ENCODE assay signal across 15 mouse cellular contexts in the genomic region with DNA sequence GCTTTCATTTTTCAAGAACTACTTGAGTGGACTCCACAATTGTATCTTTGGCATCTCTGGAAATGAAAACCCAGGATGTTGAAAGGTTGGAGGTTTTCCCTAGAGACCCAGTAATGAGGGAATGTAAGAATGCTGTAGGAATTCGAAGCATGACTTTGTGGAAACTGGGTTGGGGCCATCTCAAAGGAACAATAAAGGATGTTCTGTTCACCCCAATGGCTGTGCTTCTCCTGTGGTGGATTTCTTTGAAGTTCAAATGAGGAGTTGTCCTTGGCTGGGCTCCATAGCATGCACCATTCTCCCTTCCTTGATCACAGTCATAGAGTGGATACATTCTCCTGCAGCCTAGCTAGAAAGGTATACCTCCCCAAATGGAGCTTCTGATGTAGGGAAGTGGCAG.
DNase-seq lines count a peak whose midpoint lies in the region.
"Had no signal": no experiment of that assay in that cellular context is flagged by ENCODE, and none has a peak within 500 bp of the region (broad histone marks: within the 10 kb centered on the region; RNA-seq: fewer than 3 reads in every experiment).

No protein-coding gene starts in this region.

- intact Hi-C loops in left cerebral cortex, postnatal 4 days (cut with DNase I) = no loop called here

- DNase-seq in 3134 (ENCODE audit: extremely low read depth, insufficient read length, low spot score) = peak; percentile 57
- peak; percentile 15 for DNase-seq in ES-CJ7 (ENCODE audit: low read depth, low spot score)
- DNase-seq in ZHBTc4 (ENCODE audit: low read depth, low spot score) = peak; percentile 75
- DNase-seq in thymus, postnatal 36 days = no peak
- no peak for DNase-seq in left cerebral cortex, postnatal 4 days
- DNase-seq in thymus, adult 18-20 months = no peak
- DNase-seq: adrenal gland, adult 2 months; adrenal gland, postnatal 14 days; cerebellum, adult 11-12 months; cerebellum, adult 8-10 months; cerebellum, postnatal 10 days; cerebellum, postnatal 36 days; embryo, embryonic 11 days; gastrocnemius, postnatal 25 days; kidney, adult 18-20 months had no signal

Comparison
In these comparisons a context has a peak if more than half of its experiments do, and no peak if none do; other contexts are left out.
1. DNase-seq: peak in 3134 (single experiment), ES-CJ7 (single experiment) and ZHBTc4 (single experiment); none in thymus, postnatal 36 days (0 of 2), left cerebral cortex, postnatal 4 days (single experiment) and thymus, adult 18-20 months (0 of 2).